Mouse (Mus musculus) 3134 (cell line): ENCODE results near the gene Pif1.

Experiments used
- DNase-seq: peaks from one replicate; pipeline ENCODE4 v3.0.0-alpha.2; 2011; ENCODE audit warnings: low spot score; ENCODE audit not compliant: insufficient read length; ENCODE audit errors: extremely low read depth

Pif1 gene

GRCm38 (mm10) chr9:65592721-65593120 lies 5.8 kb downstream of the Pif1 start:
- no peak for DNase-seq

DNA sequence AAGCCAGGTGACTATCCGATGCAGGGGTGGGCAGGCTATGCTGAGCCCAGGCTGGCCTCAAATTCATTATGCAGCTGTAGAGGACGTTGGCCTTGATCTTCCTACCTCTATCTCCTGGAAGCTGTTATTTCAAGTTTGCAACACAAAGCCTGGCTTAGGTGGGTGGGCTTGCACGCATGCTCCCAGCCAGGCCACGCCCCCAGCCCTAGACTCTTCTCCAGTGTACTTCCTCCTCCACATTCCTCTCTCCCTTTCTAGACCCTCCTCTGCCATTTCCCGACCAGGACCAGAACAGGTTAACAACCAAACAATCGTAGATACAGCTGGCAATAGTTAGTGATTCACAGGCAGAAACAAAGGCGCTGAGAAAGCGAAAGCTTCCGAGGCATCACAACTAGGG lies 6.6 kb downstream of the Pif1 start:
- DNase-seq = no peak

DNA sequence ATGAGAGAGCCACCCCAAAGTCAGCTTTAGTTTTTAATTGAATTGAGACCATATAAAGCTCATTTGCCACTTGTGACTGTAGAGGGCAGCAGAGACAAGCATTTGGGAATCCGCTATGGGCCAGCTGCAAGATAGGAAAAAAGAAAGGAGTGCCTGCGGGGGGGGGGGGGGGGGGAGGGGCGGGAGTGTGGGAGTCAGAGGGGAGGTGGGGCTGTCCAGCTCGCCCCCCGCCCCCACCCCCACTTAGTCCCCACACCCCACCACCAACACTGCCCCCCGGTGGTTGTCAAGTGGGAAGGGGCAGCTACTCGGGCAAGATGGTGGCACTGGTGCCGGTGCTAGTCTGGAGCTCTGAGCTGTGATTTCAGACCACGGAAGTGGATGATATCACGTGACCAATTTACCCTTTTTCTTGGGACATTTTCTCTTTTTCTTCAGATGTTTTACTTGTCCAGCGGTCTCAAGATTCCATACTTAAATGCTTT lies 11.8 kb downstream of the Pif1 start:
- DNase-seq = no peak

GRCm38 (mm10) chr9:65600951-65601350 lies 14.0 kb downstream of the Pif1 start:
- no peak for DNase-seq

GRCm38 (mm10) chr9:65603401-65604102 lies 16.6 kb downstream of the Pif1 start:
- no peak for DNase-seq

DNA sequence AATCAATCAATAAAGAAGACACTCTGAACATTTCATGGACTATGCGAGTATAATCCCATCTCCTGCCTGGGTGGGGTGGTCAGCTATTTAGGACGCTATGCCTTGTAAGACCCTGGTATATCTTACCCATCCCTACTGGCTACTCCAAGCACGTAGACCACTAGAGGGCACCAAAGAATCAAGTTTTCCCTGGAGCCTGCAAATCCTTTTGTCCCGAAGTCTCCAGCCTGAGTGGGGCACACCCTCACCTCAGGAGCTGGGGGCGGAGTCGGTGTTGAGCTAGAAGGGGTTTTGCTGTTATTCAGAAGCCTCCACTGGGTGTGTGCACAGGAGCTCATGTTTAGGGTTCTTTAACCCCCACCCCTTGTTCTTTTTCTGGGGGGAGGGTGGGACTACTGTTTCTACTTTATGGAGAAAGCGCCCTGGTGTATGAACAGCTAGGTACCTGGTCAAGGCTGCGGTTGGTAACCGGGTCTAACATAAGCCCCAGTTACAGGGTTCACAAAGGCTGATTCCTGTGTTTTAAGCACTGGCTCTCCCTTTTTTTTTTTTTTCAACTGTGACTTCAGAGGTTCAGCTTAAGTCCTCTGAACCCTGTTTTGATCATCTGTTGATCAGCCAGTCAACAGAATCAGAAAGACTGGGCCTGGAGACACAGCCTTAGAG lies 18.6 kb downstream of the Pif1 start:
- DNase-seq = peak; percentile 45

- DNase-seq = no peak
These were observed 19.6 kb downstream of the Pif1 start for GRCm38 (mm10) chr9:65606321-65607109.

DNA sequence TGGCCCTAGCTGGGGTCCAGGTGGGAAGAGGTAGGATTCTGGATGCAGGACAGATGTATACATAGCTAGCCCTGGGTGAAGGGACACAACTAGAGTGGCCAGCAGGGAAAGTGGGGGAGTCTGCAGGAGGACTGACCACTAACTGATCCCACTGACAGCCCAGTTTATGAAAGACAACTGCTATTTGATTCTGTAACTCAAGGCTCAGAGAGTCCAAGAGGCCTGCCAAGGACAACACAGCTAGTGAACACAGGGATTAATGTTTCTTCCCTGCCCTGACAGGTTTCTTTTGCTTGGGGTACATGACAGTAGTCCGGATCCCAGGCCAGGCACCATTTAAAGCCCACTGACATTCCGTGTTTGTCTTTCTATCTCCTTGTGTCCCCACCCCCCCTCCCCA lies 20.2 kb downstream of the Pif1 start:
- no peak for DNase-seq

- no peak for DNase-seq
These were observed 25.1 kb downstream of the Pif1 start for GRCm38 (mm10) chr9:65611969-65612486.

GRCm38 (mm10) chr9:65613098-65613497 lies 26.1 kb downstream of the Pif1 start:
- DNase-seq = no peak

DNA sequence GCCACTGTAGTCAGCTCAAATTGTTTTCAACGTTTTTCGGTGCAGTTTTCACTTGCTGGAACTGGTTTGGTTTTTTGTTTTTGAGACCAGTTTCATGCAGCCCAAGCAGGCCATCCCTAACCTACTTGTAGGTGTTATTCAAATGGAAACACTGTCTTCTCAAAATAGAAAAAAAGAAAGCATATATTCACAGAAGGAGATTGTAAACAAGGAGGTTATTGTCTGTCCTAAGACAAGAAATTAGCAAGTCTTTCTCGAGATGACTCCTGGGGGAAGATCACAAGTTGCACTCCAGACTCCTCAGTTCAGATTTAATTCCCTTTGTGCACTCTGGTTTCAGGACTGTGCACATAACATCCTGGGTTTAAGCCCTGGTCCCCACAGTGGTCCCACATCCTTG lies 32.4 kb downstream of the Pif1 start:
- DNase-seq = no peak

GRCm38 (mm10) chr9:65621196-65621595 lies 34.2 kb downstream of the Pif1 start:
- no peak for DNase-seq

DNA sequence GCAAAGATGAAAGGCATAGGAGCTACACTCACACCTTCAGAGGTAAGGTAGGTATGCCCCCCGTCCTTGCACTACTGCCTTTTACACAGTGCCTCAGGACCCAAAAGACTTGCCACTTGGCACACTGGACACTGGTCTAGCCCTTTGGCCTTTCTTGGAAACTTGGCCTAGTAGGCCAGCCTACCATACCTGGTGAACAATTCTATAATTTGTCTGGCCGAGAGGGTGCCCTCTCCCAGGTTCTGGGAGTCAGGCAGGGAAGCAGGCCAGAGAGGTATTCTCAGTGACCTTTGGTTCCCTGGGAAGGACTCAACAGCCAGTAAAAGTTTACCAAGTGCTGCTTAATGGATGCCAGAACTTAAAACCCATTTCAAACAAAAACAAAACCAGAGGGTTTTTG lies 34.7 kb downstream of the Pif1 start:
- DNase-seq = no peak

GRCm38 (mm10) chr9:65622826-65623225 lies 35.9 kb downstream of the Pif1 start:
- DNase-seq = no peak

GRCm38 (mm10) chr9:65624266-65624665 lies 37.3 kb downstream of the Pif1 start:
- no peak for DNase-seq

DNA sequence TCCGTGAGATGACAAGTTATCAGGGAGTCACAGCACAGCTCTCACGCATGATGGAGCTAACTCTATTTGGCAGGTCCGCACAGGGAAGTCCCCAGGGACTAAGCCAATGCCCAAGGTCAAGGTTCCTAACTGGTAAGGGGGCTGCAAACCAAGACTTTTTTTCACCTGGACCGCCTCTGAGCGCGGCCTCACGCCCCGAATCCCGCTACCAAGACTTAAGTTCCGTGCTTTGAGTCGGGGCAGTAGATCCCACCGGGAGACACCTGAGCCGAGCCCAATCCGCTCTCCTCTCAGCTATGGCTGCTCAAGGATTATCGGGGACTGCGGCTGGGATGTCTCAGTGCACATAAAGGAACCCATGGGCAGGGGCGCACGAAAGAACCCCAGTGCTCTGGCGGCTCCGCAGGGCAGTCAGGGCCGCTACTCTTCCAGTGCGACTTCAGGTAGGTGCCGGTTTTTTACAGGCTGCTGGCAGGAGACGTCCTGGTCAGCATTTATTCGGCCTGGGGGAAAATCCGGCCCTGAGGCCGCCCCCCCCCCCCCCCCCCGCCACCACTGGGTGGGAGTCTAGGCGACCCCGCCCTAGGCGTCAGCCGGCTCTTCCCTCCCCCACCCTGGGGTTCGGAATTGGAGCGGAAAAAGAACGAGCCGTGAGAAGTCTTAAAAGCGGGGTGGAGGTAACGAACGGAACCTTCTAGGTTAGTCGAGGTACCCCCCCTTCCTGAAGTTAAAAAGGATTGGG lies 42.2 kb downstream of the Pif1 start, which contains the start of gene Rbpms2:
TSS of gene Rbpms2 (plus strand) at position 624 of the 742 bp plus-strand sequence.
- no peak for DNase-seq

DNA sequence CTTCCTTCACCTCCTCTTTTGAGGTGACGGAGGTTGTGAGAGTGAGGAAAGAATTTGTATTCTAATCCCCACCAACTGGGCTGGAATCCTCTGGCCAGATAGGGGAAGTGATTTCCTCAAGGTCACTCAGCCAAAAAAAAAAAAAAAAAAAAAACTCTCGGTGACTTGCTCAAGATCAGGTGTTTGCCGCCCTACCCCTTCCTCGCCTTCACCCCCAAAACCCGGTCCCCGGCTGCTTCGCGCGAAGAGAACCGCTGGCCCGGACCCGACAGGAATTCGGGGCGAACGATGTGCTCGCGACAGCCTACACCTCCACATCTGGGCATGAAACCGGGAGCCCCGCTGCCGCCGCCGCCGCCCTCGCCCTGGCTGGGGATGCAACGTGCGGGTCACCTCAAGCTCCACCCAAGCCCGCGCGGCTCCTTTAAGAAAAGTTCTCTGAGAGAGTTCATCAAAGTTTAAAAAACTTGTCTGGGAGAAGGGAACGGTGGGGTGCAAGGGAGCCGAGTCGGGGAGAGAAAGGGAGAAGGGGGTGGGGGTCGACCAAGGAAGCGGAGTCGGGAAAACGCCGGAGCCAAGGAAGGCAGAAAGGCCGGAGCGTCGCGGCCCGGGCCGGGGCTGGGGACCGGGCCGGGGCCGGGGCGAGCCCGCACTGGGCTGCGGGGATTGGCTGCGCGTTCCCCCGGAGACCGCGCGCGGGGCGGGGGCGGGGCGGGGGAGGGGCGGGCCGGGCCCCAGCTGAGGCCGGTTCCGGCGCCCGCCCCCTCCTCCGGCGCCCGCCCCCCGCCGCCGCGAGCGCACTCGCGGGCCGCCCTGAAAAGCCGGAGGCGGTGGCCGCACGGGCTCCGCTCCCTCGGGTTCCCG lies 43.0 kb downstream of the Pif1 start:
- no peak for DNase-seq

DNA sequence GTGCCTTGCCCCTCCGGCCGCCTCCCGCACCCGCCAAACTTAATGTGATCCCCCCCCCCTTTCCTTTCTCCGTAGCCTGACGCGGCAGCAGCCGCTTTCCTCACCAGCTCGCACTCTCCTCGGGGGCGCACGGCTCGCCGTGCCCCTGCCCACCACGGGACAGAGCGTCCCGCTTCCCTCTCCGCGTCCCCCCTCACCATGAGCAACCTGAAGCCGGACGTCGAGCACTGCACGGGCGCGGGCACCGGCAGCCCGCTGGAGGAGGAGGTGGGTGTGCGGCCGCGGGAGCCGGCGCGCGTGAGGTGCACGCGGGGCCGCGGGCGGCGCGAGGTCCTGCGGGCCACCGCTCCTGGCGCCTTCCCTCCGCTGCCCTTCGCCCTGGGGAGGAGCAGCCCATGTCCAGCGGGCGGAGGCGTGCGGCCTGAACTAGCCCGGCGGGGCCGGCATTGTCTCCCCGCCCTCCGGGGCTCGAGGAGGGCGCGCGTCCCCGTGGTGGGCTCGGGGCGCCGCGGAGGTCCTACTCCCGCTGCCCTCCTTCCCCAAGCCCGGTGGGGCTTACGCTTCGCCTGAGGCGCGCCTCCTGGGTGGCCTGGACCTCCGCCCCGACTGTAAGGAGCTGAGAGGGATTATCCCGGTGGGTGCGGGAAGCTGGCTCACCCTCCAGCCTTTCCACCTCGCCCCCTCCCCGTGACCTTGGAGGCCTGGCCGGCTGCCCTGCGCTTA lies 43.8 kb downstream of the Pif1 start:
- no peak for DNase-seq
